Mouse (Mus musculus) liver, embryonic 18 days (tissue): Measurements from ENCODE around the gene Olfr592. TPM values are rescaled to one million over a fixed set of nuclear protein-coding genes. Genes with fewer than 3 reads are reported as not detected.

Source experiments
- polyA plus RNA-seq: library from polyadenylated mRNA; depleted of rRNA; stranded (reverse); fragments of >200 nt; gene quantifications from 2 replicates; pipeline ENCODE4 v1.2.3, GENCODE M21; 2012; rRNA removed

Olfr592 gene
- polyA plus RNA-seq: not detected in 2 replicates

DNA sequence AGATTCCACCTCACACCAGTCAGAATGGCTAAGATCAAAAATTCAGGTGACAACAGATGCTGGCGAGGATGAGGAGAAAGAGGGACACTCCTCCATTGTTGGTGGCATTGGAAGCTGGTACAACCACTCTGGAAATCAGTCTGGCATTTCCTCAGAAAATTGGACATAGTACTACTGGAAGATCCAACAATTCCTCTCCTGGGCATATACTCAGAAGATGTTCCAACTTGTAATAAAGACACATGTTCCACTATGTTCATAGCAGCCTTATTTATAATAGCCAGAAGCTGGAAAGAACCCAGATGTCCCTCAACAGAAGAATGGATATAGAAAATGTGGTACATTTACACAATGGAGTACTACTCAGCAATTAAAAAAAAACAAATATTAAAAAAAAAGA is at the start of gene Olfr592:
Gene Olfr592, plus strand, starts transcription at position 301 of the 400 bp plus-strand sequence.

DNA sequence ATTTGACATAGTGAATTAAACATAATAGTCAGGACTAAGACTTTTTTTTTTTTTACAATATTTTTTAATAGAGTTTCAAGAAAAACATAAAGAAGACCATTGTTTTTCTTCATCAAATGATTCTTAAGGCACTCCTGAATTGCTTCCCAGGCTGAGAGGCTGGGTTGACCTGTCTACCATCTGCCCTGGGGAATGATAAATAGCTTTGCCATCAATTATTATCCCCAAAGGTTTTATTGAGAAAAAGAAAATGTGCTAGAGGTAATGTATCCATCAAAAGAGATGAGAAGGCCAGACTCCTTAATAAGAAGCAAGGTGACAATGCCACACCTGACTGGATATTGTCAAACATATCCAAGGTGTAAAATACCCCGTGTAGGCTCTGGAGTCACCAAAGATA is 44.0 kb upstream of the Olfr592 start, which contains the start of gene Olfr588-ps1:
Gene Olfr588-ps1, plus strand, starts transcription at position 301 of the 400 bp plus-strand sequence.

DNA sequence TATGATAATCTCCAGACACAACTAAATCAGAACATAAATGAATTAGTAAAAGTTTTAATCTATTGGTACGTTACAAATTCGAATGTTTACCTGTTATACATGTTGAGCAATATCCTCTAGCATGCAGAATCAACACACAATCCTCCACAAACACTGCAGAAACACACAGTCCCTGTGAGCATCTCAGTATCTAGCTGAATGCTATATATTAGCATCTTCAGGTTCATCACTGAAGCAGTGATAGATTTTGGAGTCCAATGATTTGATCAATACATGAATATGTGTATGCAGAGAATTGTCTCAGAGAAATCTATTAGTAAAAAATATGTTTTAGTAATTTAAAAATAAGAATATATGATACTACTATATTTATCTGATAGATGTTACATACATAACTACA is 28.3 kb upstream of the Olfr592 start, which contains the start of gene Olfr589:
Gene Olfr589, minus strand, starts transcription at position 101 of the 400 bp plus-strand sequence.

DNA sequence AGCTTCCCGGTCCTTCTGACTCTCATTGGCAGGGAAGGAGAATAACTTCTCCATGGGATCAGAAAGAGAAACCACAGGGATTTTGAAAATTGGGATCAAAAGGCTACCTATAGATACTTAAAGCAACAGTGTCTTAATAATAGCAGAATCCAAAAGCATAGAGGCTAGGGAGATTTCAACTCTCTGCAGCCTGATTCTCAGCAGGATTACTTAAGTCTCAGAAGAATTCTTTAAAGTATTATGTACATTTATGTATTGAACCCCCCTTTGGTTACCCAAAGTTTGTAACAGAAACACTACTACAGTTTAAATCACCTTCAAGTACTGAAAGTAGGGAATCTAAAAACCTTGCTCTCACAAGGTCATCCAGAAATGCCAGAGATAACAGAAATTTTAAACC is 6.4 kb upstream of the Olfr592 start, which contains the start of gene Olfr591:
Gene Olfr591, minus strand, starts transcription at position 101 of the 400 bp plus-strand sequence.

DNA sequence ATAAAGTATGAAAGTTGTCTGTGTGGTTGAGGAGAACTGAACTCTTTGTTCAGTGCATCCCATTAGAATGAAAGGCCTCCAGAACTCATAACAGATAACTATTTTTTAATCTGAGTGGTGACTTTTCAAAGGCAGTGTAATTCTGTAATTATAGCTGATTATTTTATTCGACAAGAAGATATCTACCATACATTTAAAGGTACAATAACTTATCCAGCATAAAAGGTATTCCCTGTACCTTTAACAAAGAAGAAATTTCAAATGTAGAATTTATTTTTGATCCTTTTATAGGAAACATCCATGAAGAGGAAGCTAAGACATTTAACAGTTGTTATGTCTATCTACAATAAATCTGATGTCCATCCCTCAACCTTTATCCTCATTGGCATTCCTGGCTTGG is 27.0 kb downstream of the Olfr592 start, which contains the start of gene Olfr593:
Gene Olfr593, plus strand, starts transcription at position 301 of the 400 bp plus-strand sequence.

DNA sequence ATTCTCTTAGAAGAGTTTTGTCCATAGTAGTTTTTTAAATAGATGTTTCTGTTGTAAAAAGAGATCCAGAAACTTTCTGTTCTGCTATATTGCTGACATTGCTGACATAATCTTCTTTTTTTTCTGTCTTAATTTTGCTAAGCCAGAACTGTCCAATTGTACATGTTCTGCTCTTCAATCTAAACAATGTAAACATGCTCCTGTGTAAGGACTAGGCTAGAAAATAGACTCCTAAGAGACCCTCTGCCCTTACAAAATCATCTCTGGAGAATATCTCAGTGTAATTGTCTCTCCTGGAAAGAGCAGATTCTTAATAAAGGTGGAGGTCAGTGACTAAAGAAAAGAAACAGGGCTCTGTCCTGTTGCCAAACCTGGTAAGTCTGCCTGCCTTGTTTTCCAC is 32.1 kb downstream of the Olfr592 start, which contains the start of gene Olfr594:
Gene Olfr594, plus strand, starts transcription at position 301 of the 400 bp plus-strand sequence.

Other genes starting within 250 kb of the Olfr592 start
- not detected in 2 replicates for gene Olfr573-ps1, start 242.2 kb upstream of the Olfr592 start, polyA plus RNA-seq
- gene Olfr574, start 236.3 kb upstream of the Olfr592 start, polyA plus RNA-seq: not detected in 2 replicates
- not detected in 2 replicates for gene Olfr575, start 226.0 kb upstream of the Olfr592 start, polyA plus RNA-seq
- not detected in 2 replicates for gene Olfr576, start 222.1 kb upstream of the Olfr592 start, polyA plus RNA-seq
- not detected in 2 replicates for gene Olfr577, start 208.9 kb upstream of the Olfr592 start, polyA plus RNA-seq
- not detected in 2 replicates for gene Olfr578, start 195.5 kb upstream of the Olfr592 start, polyA plus RNA-seq
- gene Olfr582, start 146.8 kb upstream of the Olfr592 start, polyA plus RNA-seq: not detected in 2 replicates
- not detected in 2 replicates for gene Olfr583, start 133.5 kb upstream of the Olfr592 start, polyA plus RNA-seq
- gene Olfr584, start 102.9 kb upstream of the Olfr592 start, polyA plus RNA-seq: not detected in 2 replicates
- not detected in 2 replicates for gene Olfr585, start 87.1 kb upstream of the Olfr592 start, polyA plus RNA-seq
- not detected in 2 replicates for gene Olfr586, start 59.2 kb upstream of the Olfr592 start, polyA plus RNA-seq
- gene Olfr588-ps1, start 43.9 kb upstream of the Olfr592 start, polyA plus RNA-seq: not detected in 2 replicates
- gene Olfr589, start 28.4 kb upstream of the Olfr592 start, polyA plus RNA-seq: not detected in 2 replicates
- not detected in 2 replicates for gene Olfr591, start 6.5 kb upstream of the Olfr592 start, polyA plus RNA-seq
- gene Olfr593, start 27.1 kb downstream of the Olfr592 start, polyA plus RNA-seq: not detected in 2 replicates
- not detected in 2 replicates for gene Olfr594, start 32.2 kb downstream of the Olfr592 start, polyA plus RNA-seq
- not detected in 2 replicates for gene Usp17ld, start 67.7 kb downstream of the Olfr592 start, polyA plus RNA-seq
- not detected in 2 replicates for gene Olfr596, start 120.8 kb downstream of the Olfr592 start, polyA plus RNA-seq
- not detected in 2 replicates for gene Olfr597, start 131.5 kb downstream of the Olfr592 start, polyA plus RNA-seq
- not detected in 2 replicates for gene Olfr598, start 138.8 kb downstream of the Olfr592 start, polyA plus RNA-seq
- not detected in 2 replicates for gene Olfr599, start 151.1 kb downstream of the Olfr592 start, polyA plus RNA-seq
- gene Olfr600, start 164.9 kb downstream of the Olfr592 start, polyA plus RNA-seq: not detected in 2 replicates
- gene Olfr601, start 177.9 kb downstream of the Olfr592 start, polyA plus RNA-seq: not detected in 2 replicates
- not detected in 2 replicates for gene Olfr603, start 201.4 kb downstream of the Olfr592 start, polyA plus RNA-seq
- gene Usp17lc, start 230.3 kb downstream of the Olfr592 start, polyA plus RNA-seq: not detected in 2 replicates